Mouse (Mus musculus) myocyte (in vitro differentiated cells): ENCODE measurements at regions not wholly inside any gene's neighbourhood (a gene's known extent, or its start where the extent isn't known, plus 50 kb on each side); places are given as distances from the start of the nearest gene placed in this dataset.

Experiments
- MAX ChIP-seq: IDR thresholded peaks from one replicate; pipeline ENCODE4 v1.6.1; 2011; ENCODE audit warnings: low read depth, mild to moderate bottlenecking, control low read depth
- MYOD1 ChIP-seq, 3 experiments: IDR thresholded peaks; one replicate each; pipeline ENCODE4 v1.6.1; 2011; ENCODE audit warnings: control low read depth in 2 of 3, low read depth in 2 of 3, mild to moderate bottlenecking in 2 of 3, moderate library complexity in 1 of 3; ENCODE audit not compliant: insufficient read length in 2 of 3, control insufficient read depth in 1 of 3
- MYOG ChIP-seq, 3 experiments: IDR thresholded peaks; one replicate each; pipeline ENCODE4 v1.6.1; 2011; ENCODE audit warnings: control low read depth in 2 of 3, low read depth in 2 of 3, mild to moderate bottlenecking in 2 of 3; ENCODE audit not compliant: insufficient read length in 2 of 3, control insufficient read depth in 1 of 3, insufficient read depth in 1 of 3
- POLR2A ChIP-seq: IDR thresholded peaks from one replicate; pipeline ENCODE4 v1.6.1; 2011; ENCODE audit warnings: low read depth, mild to moderate bottlenecking, control low read depth, moderate library complexity; ENCODE audit not compliant: insufficient read length
- SRF ChIP-seq: IDR thresholded peaks from one replicate; pipeline ENCODE4 v1.6.1; 2011; ENCODE audit warnings: low read depth; ENCODE audit not compliant: control insufficient read depth, insufficient read length
- TCF12 ChIP-seq: IDR thresholded peaks from one replicate; pipeline ENCODE4 v1.6.1; 2011; ENCODE audit warnings: mild to moderate bottlenecking, control low read depth; ENCODE audit not compliant: poor library complexity, insufficient read depth, severe bottlenecking

- TF ChIP-seq MYOG (IDR thresholded peaks at IDR 0.05; ENCODE audit: control insufficient read depth in 1 of 3, insufficient read depth in 1 of 3, insufficient read length in 2 of 3, low read depth in 2 of 3), result peak in 2 of 3 experiments; percentile 12 to 58
- peak in 2 of 3 experiments; percentile 13 to 56 for TF ChIP-seq MYOD1 (IDR thresholded peaks at IDR 0.05; ENCODE audit: control insufficient read depth in 1 of 3, insufficient read length in 2 of 3, low read depth in 2 of 3)
- TF ChIP-seq POLR2A, result no peak
- TF ChIP-seq SRF, result no peak
- no peak for TF ChIP-seq TCF12
- TF ChIP-seq MAX, result no peak
Measured at GRCm38 (mm10) chr10:25788004-25788403, 251.9 kb upstream of the Smlr1 start.
